Mouse (Mus musculus) olfactory bulb, adult 2 months (tissue): Measurements from ENCODE around the gene Art2b.

Experiments used
- CTCF ChIP-seq: fragments of 200-500 bp; IDR thresholded peaks from 2 replicates; pipeline ENCODE4 v1.5.1; 2012; ENCODE audit warnings: low read depth, mild to moderate bottlenecking, low read length, moderate library complexity; ENCODE audit not compliant: insufficient read depth
- POLR2A ChIP-seq: fragments of 200-500 bp; IDR thresholded peaks from 2 replicates; pipeline ENCODE4 v1.6.1; 2012; ENCODE audit warnings: mild to moderate bottlenecking, low read depth, low read length, moderate library complexity; ENCODE audit not compliant: insufficient read depth

- no peak for TF ChIP-seq CTCF
- no peak for TF ChIP-seq POLR2A
These were observed 47.9 kb downstream of the Art2b start for GRCm38 (mm10) chr7:101537541-101537940.
